Mouse (Mus musculus): ENCODE data around the gene Snx14. TPM values are rescaled to one million over a fixed set of nuclear protein-coding genes. Genes with fewer than 3 reads are reported as not detected.
A peak's percentile ranks its signal among the peaks of the same experiment; 100 is the strongest.
"Not testable (repeated sequence)": the region's sequence is repeated elsewhere in the genome, so short reads cannot be mapped to it uniquely, and the experiment has no call there.

The Snx14 gene
- polyA plus RNA-seq, 1 experiment, result 15.8 TPM

DNA sequence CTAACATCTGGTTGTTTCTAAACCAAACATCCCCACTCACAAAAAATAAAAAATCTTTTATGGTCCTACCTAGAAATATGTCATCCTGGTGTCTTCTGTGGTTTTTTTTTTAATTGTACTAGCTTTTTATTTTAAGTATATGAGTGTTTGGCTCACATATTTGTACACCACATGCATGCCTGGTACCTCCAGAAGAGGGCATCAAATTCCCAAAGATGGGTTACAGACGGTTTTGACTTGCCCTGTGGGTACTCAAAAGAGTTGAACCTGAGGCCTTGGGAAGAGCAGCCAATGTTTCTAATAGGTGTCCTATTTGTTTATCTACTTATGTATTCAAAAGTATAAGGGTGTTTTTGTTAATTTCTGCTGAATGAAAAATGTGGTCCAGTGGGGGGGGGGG, 37.4 kb upstream of the Snx14 start:
- H3K27ac ChIP-seq (ENCODE audit: control insufficient read depth, insufficient read depth, low read depth, low read length), result no peak overlapping the region
- no peaks in the 10 kb centered on the region for H3K27me3 ChIP-seq (ENCODE audit: control insufficient read depth, insufficient read depth, low read length)
- H3K36me3 ChIP-seq (ENCODE audit: control insufficient read depth, insufficient read depth, low read length), result no peaks in the 10 kb centered on the region
- no peak overlapping the region for H3K4me3 ChIP-seq (ENCODE audit: control insufficient read depth, low read depth, low read length)
- TF ChIP-seq POLR2A (IDR thresholded peaks at IDR 0.05; ENCODE audit: control insufficient read depth, low read depth, low read length) (no peak), CTCF (IDR thresholded peaks at IDR 0.05; ENCODE audit: control insufficient read depth, insufficient read depth, insufficient replicate concordance, low read depth, low read length) (no peak)
- no peaks in the 10 kb centered on the region; the same call in 1 of the 2 replicates for H3K4me1 ChIP-seq (ENCODE audit: control insufficient read depth, insufficient read depth, low read length)

DNA sequence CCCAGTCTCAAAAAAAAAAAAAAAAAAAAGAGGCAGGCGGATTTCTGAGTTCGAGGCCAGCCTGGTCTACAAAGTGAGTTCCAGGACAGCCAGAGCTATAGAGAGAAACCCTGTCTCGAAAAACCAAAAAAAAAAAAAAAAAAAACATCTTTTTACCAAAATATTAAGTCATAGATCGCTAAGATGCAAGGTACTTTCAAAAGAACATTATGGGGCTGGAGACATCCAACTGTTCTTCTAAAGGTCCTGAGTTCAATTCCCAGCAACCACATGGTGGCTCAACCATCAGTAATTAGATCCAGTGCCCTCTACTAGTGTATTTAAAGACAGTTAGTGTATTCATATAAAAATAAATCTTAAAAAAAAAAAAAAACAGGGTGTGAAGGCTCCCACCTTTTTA, 22.3 kb upstream of the Snx14 start:
- H3K27me3 ChIP-seq (ENCODE audit: control insufficient read depth, insufficient read depth, low read length); H3K36me3 ChIP-seq (ENCODE audit: control insufficient read depth, insufficient read depth, low read length); H3K4me3 ChIP-seq (ENCODE audit: control insufficient read depth, low read depth, low read length); H3K4me1 ChIP-seq (ENCODE audit: control insufficient read depth, insufficient read depth, low read length); H3K27ac ChIP-seq (ENCODE audit: control insufficient read depth, insufficient read depth, low read depth, low read length): not testable (repeated sequence)

DNA sequence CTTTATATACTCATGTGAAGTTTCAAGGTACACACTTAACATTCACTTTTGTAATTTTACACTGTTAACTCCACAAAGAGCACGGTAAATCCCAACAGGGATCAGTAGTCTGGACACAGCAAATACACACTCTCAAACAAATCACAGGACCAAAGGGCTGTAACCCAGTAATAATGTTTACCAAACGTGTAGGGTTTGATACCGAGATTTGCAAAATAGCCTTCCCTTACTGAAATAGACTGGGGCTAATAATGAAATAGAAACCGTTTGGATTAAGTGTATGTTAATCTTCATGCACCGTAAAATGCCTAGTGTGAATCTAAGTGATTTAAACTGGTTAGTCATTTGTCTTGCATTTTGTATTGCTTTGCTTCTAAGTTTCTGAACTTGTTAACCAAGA, 1.2 kb upstream of the Snx14 start:
- Histone ChIP-seq H3K36me3 (ENCODE audit: control insufficient read depth, insufficient read depth, low read length) (no peaks in the 10 kb centered on the region; the same call in 1 of the 2 replicates), H3K27ac (ENCODE audit: control insufficient read depth, insufficient read depth, low read depth, low read length) (no peak overlapping the region), H3K4me1 (ENCODE audit: control insufficient read depth, insufficient read depth, low read length) (peaks cover 2% of the 10 kb centered on the region), H3K4me3 (ENCODE audit: control insufficient read depth, low read depth, low read length) (no peak overlapping the region), H3K27me3 (ENCODE audit: control insufficient read depth, insufficient read depth, low read length) (no peaks in the 10 kb centered on the region)
- TF ChIP-seq POLR2A (IDR thresholded peaks at IDR 0.05; ENCODE audit: control insufficient read depth, low read depth, low read length) (no peak), CTCF (IDR thresholded peaks at IDR 0.05; ENCODE audit: control insufficient read depth, insufficient read depth, insufficient replicate concordance, low read depth, low read length) (no peak)

DNA sequence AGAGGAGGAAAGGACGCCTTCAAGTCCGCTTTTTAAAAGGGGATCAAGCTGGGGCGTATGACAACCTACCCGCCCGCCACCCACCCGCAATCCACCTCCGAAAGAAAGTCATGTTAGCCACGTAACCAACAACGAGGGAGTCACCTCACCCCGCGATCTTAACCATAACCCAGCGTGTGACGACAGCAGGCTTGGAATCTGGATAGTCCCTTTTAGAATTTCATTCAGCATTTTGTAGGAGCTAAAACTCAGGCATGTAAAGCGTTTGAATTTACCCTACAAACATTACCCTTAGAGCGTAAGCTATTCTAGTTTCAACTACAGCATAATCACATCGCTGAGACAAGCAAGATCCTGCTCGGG, 461 bp upstream of the Snx14 start:
- peaks cover 2% of the 10 kb centered on the region for H3K4me1 ChIP-seq (ENCODE audit: control insufficient read depth, insufficient read depth, low read length)
- no peaks in the 10 kb centered on the region for H3K27me3 ChIP-seq (ENCODE audit: control insufficient read depth, insufficient read depth, low read length)
- H3K4me3 ChIP-seq (ENCODE audit: control insufficient read depth, low read depth, low read length), result peak overlapping the region; percentile 88
- TF ChIP-seq CTCF (IDR thresholded peaks at IDR 0.05; ENCODE audit: control insufficient read depth, insufficient read depth, insufficient replicate concordance, low read depth, low read length) (no peak), POLR2A (IDR thresholded peaks at IDR 0.05; ENCODE audit: control insufficient read depth, low read depth, low read length) (no peak)
- no peaks in the 10 kb centered on the region; the same call in 1 of the 2 replicates for H3K36me3 ChIP-seq (ENCODE audit: control insufficient read depth, insufficient read depth, low read length)
- H3K27ac ChIP-seq (ENCODE audit: control insufficient read depth, insufficient read depth, low read depth, low read length), result peak overlapping the region; percentile 93

DNA sequence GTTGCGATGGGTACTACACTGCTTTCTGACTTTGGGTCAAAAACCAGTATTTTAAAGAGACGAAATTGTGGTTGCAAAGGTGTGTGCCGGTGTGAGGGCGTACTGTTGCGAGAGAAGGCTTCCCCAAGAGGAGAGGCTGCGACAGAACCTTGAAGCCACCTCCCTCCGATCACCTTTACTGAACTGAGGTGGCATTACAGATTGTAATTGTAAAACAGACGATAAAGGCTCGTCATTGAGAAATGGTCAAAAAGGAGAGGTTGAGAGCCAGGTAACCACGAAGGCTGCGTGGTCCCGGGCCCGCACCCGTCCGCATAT, 562 bp downstream of the Snx14 start:
- H3K27ac ChIP-seq (ENCODE audit: control insufficient read depth, insufficient read depth, low read depth, low read length), result peak overlapping the region; percentile 93
- no peaks in the 10 kb centered on the region for H3K27me3 ChIP-seq (ENCODE audit: control insufficient read depth, insufficient read depth, low read length)
- peaks cover 2% of the 10 kb centered on the region for H3K4me1 ChIP-seq (ENCODE audit: control insufficient read depth, insufficient read depth, low read length)
- no peak for TF ChIP-seq CTCF (IDR thresholded peaks at IDR 0.05; ENCODE audit: control insufficient read depth, insufficient read depth, insufficient replicate concordance, low read depth, low read length)
- TF ChIP-seq POLR2A (IDR thresholded peaks at IDR 0.05; ENCODE audit: control insufficient read depth, low read depth, low read length), result no peak
- H3K36me3 ChIP-seq (ENCODE audit: control insufficient read depth, insufficient read depth, low read length), result no peaks in the 10 kb centered on the region; the same call in 1 of the 2 replicates
- H3K4me3 ChIP-seq (ENCODE audit: control insufficient read depth, low read depth, low read length), result peak overlapping the region; percentile 88

DNA sequence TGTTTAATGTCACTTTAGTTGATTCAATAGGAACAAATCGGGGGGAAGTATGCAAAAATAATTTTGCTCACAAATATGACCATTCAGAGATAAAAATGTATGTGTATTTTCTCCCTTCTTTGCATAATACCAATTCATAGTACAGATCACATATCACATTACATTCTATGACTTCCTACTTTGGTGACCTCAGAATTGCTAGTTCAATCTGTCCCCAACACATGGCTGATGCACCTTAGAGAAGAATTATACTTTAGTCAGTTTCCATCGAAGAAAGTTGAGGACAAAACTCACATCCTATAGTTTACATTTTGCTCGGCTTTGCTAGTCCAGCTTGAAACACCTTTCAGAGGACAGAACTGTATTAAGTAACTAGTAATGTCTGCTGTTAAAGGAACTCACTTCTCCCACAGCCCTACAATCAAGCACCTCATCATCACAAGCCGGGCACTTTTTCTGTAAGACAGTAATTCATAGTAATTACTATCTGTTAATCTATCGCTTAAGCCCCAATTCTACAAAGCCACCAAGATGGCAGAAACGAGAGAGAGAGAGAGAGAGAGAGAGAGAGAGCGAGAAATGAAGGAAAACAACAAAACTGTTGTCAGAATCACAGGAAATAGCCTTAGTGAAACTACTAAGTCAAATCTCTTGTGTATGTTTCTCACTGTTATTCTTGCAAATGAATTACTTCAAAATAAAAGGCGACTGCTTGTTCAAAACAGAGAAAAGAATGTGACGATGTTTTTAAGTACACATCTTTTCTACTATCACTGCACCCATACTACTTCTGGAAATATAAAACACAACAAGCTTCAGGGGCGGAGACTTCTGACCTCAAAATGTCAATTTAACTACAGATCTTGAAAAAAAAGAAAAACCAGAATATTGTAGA, 1.2 kb downstream of the Snx14 start:
- Histone ChIP-seq H3K27ac (ENCODE audit: control insufficient read depth, insufficient read depth, low read depth, low read length) (no peak overlapping the region), H3K36me3 (ENCODE audit: control insufficient read depth, insufficient read depth, low read length) (no peaks in the 10 kb centered on the region; the same call in 1 of the 2 replicates), H3K27me3 (ENCODE audit: control insufficient read depth, insufficient read depth, low read length) (no peaks in the 10 kb centered on the region), H3K4me1 (ENCODE audit: control insufficient read depth, insufficient read depth, low read length) (peaks cover 2% of the 10 kb centered on the region), H3K4me3 (ENCODE audit: control insufficient read depth, low read depth, low read length) (peak overlapping the region; percentile 88)
- TF ChIP-seq CTCF (IDR thresholded peaks at IDR 0.05; ENCODE audit: control insufficient read depth, insufficient read depth, insufficient replicate concordance, low read depth, low read length) (no peak), POLR2A (IDR thresholded peaks at IDR 0.05; ENCODE audit: control insufficient read depth, low read depth, low read length) (no peak)

DNA sequence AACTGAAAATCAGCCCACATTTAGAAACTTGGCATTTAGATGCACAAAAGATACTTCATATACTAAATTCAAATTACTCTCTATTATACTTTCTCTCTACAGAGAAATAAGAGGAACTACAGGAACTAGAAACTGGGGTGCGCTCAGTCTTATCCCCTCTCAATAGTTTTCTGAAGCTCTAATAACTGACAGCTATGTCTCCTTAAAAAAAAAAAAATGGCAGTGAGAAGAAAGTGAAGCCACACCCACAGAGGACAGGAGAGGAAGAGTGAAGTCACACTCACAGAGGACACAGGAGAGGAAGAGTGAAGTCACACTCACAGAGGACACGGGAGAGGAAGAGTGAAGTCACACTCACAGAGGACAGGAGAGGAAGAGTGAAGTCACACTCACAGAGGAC, 14.4 kb downstream of the Snx14 start:
- Histone ChIP-seq H3K27me3 (ENCODE audit: control insufficient read depth, insufficient read depth, low read length) (no peaks in the 10 kb centered on the region), H3K36me3 (ENCODE audit: control insufficient read depth, insufficient read depth, low read length) (peaks cover 3% of the 10 kb centered on the region), H3K4me1 (ENCODE audit: control insufficient read depth, insufficient read depth, low read length) (no peaks in the 10 kb centered on the region), H3K4me3 (ENCODE audit: control insufficient read depth, low read depth, low read length) (no peak overlapping the region), H3K27ac (ENCODE audit: control insufficient read depth, insufficient read depth, low read depth, low read length) (no peak overlapping the region)
- TF ChIP-seq POLR2A (IDR thresholded peaks at IDR 0.05; ENCODE audit: control insufficient read depth, low read depth, low read length) (no peak), CTCF (IDR thresholded peaks at IDR 0.05; ENCODE audit: control insufficient read depth, insufficient read depth, insufficient replicate concordance, low read depth, low read length) (no peak)

Measured in testis, adult 2 months (tissue).